Mouse (Mus musculus) hindbrain, embryonic 14.5 days (tissue): Measurements from ENCODE around the gene Gm28051. TPM values are rescaled to one million over a fixed set of nuclear protein-coding genes. Genes with fewer than 3 reads are reported as not detected.

Experiments
- ATAC-seq: fragments of 200-750 bp; cut with Nextera tagmentation; 2 replicates; pipeline ENCODE4 v1.8.0; 2017; ENCODE audit warnings: moderate number of reproducible peaks, mild to moderate bottlenecking, moderate TSS enrichment, moderate library complexity; ENCODE audit not compliant: low FRiP score
- DNase-seq: peaks from one replicate; pipeline ENCODE4 v3.0.0-alpha.2; 2015; ENCODE audit warnings: low spot score
- H3K27ac ChIP-seq: fragments of 300-500 bp; sonication (generic); 2 replicates; pipeline ENCODE4 v1.5.1; 2014; ENCODE audit warnings: mild to moderate bottlenecking, moderate library complexity
- H3K27me3 ChIP-seq: fragments of 300-500 bp; sonication (generic); 2 replicates; pipeline ENCODE4 v1.6.1; 2014; ENCODE audit warnings: mild to moderate bottlenecking, low read length, mixed read lengths; ENCODE audit not compliant: control insufficient read depth, insufficient read depth
- H3K36me3 ChIP-seq: fragments of 300-500 bp; sonication (generic); replicated peaks from 2 replicates; pipeline ENCODE4 v1.6.1; 2014; ENCODE audit not compliant: control insufficient read depth, insufficient read depth
- H3K4me1 ChIP-seq: fragments of 300-500 bp; sonication (generic); replicated peaks from 2 replicates; pipeline ENCODE4 v1.6.1; 2014; ENCODE audit warnings: antibody characterized with exemption, low read length, mixed read lengths; ENCODE audit not compliant: control insufficient read depth, insufficient read depth
- H3K4me2 ChIP-seq: fragments of 300-500 bp; sonication (generic); replicated peaks from 2 replicates; pipeline ENCODE4 v1.6.1; 2014; ENCODE audit warnings: mild to moderate bottlenecking, moderate library complexity
- H3K4me3 ChIP-seq: fragments of 300-500 bp; sonication (generic); replicated peaks from 2 replicates; pipeline ENCODE4 v1.5.1; 2014; ENCODE audit warnings: mild to moderate bottlenecking, low read length
- H3K9ac ChIP-seq: fragments of 300-500 bp; sonication (generic); 2 replicates; pipeline ENCODE4 v1.6.1; 2014
- H3K9me3 ChIP-seq: fragments of 300-500 bp; sonication (generic); 2 replicates; pipeline ENCODE4 v1.6.1; 2016; ENCODE audit warnings: low read length; ENCODE audit not compliant: control insufficient read depth
- WGBS: fragments of 180-500 bp; shearing (Covaris S2); extraction: QIAGEN DNeasy Blood & Tissue Kit; methylation state at CpG from one replicate; pipeline ENCODE4 v1.1.7; 2014; 5-methylcytosine and 5-hydroxymethylcytosine counted together
- polyA plus RNA-seq: library from polyadenylated mRNA; unstranded; fragments of >200 nt; fragmentation: Nextera tagmentation; extraction: Ambion mirVana; gene quantifications from 2 replicates; pipeline ENCODE4 v1.2.1, GENCODE M21; 2014

The Gm28051 gene
- polyA plus RNA-seq, 1 experiment from 2014 or later: not detected

- no peaks in the 10 kb centered on the region for H3K9me3 ChIP-seq
- ATAC-seq (no peak), DNase-seq (no peak)
- H3K27me3 ChIP-seq: no peaks in the 10 kb centered on the region
- peaks cover 23% of the 10 kb centered on the region for H3K36me3 ChIP-seq
- H3K4me3 ChIP-seq: no peak overlapping the region; the same call in 1 of the 2 replicates
- peak overlapping the region; percentile 13; the same call in 1 of the 2 replicates for H3K9ac ChIP-seq
- H3K4me2 ChIP-seq: peak overlapping the region; percentile 86
- 63% methylated on average over 6 of the region's 6 CpGs for WGBS
- no peak overlapping the region for H3K27ac ChIP-seq
- peaks cover 22% of the 10 kb centered on the region for H3K4me1 ChIP-seq
These were observed 12.7 kb downstream of the Gm28051 start for GRCm38 (mm10) chr12:102744839-102745238.

GRCm38 (mm10) chr12:102743589-102744574 is 13.7 kb downstream of the Gm28051 start, which contains the start of the genes Moap1 and Tmem251:
Moap1 (minus strand) TSS chr12:102743661.
Tmem251 (plus strand) TSS chr12:102743762.
- H3K4me2 ChIP-seq: peak within 1 kb of the TSS; percentile 86
- no peaks in the 10 kb centered on the region for H3K27me3 ChIP-seq
- H3K9ac ChIP-seq: peak within 1 kb of the TSS; percentile 85
- DNase-seq (peak; percentile 89), ATAC-seq (peak; percentile 97)
- H3K4me3 ChIP-seq: peak within 1 kb of the TSS; percentile 92
- H3K4me1 ChIP-seq: peaks cover 22% of the 10 kb centered on the region
- H3K9me3 ChIP-seq: no peaks in the 10 kb centered on the region
- WGBS: under 1% methylated on average over 63 of the region's 63 CpGs
- H3K36me3 ChIP-seq: peaks cover 18% of the 10 kb centered on the region
- peak within 1 kb of the TSS; percentile 92 for H3K27ac ChIP-seq

- no peaks in the 10 kb centered on the region for H3K9me3 ChIP-seq
- H3K27me3 ChIP-seq: no peaks in the 10 kb centered on the region
- peaks cover 22% of the 10 kb centered on the region for H3K4me1 ChIP-seq
- ATAC-seq (peak; percentile 80), DNase-seq (no peak)
- H3K36me3 ChIP-seq: peaks cover 11% of the 10 kb centered on the region
- WGBS: under 1% methylated on average over 33 of the region's 33 CpGs
- H3K9ac ChIP-seq: peak overlapping the region; percentile 85
- peak overlapping the region; percentile 86 for H3K4me2 ChIP-seq
- peak overlapping the region; percentile 92 for H3K27ac ChIP-seq
- peak overlapping the region; percentile 92 for H3K4me3 ChIP-seq
These were observed 14.5 kb downstream of the Gm28051 start for GRCm38 (mm10) chr12:102743036-102743588.

- Histone ChIP-seq H3K4me2 (peak overlapping the region; percentile 86), H3K27ac (no peak overlapping the region), H3K4me1 (peaks cover 22% of the 10 kb centered on the region), H3K9me3 (no peaks in the 10 kb centered on the region), H3K4me3 (peak overlapping the region; percentile 92; the same call in 1 of the 2 replicates), H3K27me3 (no peaks in the 10 kb centered on the region), H3K36me3 (peaks cover 6% of the 10 kb centered on the region; the same call in 1 of the 2 replicates), H3K9ac (peak overlapping the region; percentile 85)
- no peak for DNase-seq
- no peak for ATAC-seq
- 88% methylated on average over 7 of the region's 7 CpGs for WGBS
These were observed 15.5 kb downstream of the Gm28051 start for GRCm38 (mm10) chr12:102742056-102742455.

- Histone ChIP-seq H3K27ac (no peak overlapping the region), H3K36me3 (peaks cover 6% of the 10 kb centered on the region; the same call in 1 of the 2 replicates), H3K9me3 (no peaks in the 10 kb centered on the region), H3K4me1 (peaks cover 22% of the 10 kb centered on the region), H3K4me2 (no peak overlapping the region), H3K27me3 (no peaks in the 10 kb centered on the region), H3K9ac (no peak overlapping the region), H3K4me3 (no peak overlapping the region)
- DNase-seq (peak; percentile 44), ATAC-seq (no peak)
- WGBS: 69% methylated on average over 3 of the region's 3 CpGs
These were observed 17.3 kb downstream of the Gm28051 start for GRCm38 (mm10) chr12:102740285-102740684.

GRCm38 (mm10) chr12:102739096-102739495 is 18.5 kb downstream of the Gm28051 start:
- 83% methylated on average over 5 of the region's 5 CpGs for WGBS
- no peak overlapping the region for H3K27ac ChIP-seq
- no peaks in the 10 kb centered on the region for H3K9me3 ChIP-seq
- peaks cover 6% of the 10 kb centered on the region; the same call in 1 of the 2 replicates for H3K36me3 ChIP-seq
- no peak overlapping the region for H3K4me3 ChIP-seq
- no peak for DNase-seq
- peaks cover 13% of the 10 kb centered on the region for H3K4me1 ChIP-seq
- no peak overlapping the region for H3K9ac ChIP-seq
- no peak overlapping the region for H3K4me2 ChIP-seq
- no peaks in the 10 kb centered on the region for H3K27me3 ChIP-seq
- no peak for ATAC-seq

- ATAC-seq: no peak
- Histone ChIP-seq H3K27me3 (no peaks in the 10 kb centered on the region), H3K4me3 (no peak overlapping the region), H3K36me3 (no peaks in the 10 kb centered on the region), H3K4me1 (peaks cover 13% of the 10 kb centered on the region), H3K4me2 (no peak overlapping the region), H3K9ac (no peak overlapping the region), H3K27ac (no peak overlapping the region), H3K9me3 (no peaks in the 10 kb centered on the region)
- WGBS: 12% methylated on average over 5 of the region's 5 CpGs
- peak; percentile 57 for DNase-seq
These were observed 24.2 kb downstream of the Gm28051 start for GRCm38 (mm10) chr12:102733381-102733780.

GRCm38 (mm10) chr12:102730798-102731619 is 26.6 kb downstream of the Gm28051 start:
- H3K4me2 ChIP-seq: peak overlapping the region; percentile 45
- ATAC-seq (peak; percentile 58), DNase-seq (peak; percentile 32)
- H3K9me3 ChIP-seq: no peaks in the 10 kb centered on the region
- WGBS: 24% methylated on average over 16 of the region's 16 CpGs
- no peaks in the 10 kb centered on the region for H3K27me3 ChIP-seq
- no peak overlapping the region; the same call in 1 of the 2 replicates for H3K4me3 ChIP-seq
- H3K36me3 ChIP-seq: no peaks in the 10 kb centered on the region
- peaks cover 13% of the 10 kb centered on the region for H3K4me1 ChIP-seq
- H3K9ac ChIP-seq: peak overlapping the region; percentile 18; the same call in 1 of the 2 replicates
- H3K27ac ChIP-seq: peak overlapping the region; percentile 88
